19 mouse cellular contexts compared by ENCODE assay signal in the genomic region with DNA sequence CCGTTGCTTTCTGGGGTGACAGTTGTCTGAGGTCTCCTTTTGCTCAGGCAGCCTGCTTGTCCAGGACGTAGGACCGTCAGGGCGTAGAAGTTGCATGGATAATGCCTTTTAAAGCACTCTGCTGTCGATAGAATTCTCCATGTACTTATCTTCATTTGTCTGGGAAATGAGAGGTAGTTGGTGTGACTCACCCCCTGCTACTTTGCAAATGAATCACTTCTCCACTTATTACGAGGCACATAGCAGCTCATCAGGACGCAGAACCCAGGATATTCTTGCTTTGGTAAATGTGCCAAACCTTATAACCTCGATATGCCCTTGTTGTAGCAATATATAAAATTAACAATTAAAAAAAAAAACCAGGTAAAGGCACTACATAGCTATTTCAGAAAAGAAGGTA.
A peak's percentile ranks its signal among the peaks of the same experiment; 100 is the strongest.
DNase-seq lines count a peak whose midpoint lies in the region; ATAC-seq and TF ChIP-seq lines count a peak whose summit lies in the region.
"Had no signal": no experiment of that assay in that cellular context is flagged by ENCODE, and none has a peak within 500 bp of the region (broad histone marks: within the 10 kb centered on the region; RNA-seq: fewer than 3 reads in every experiment).

No protein-coding gene starts in this region.

- POLR2A ChIA-PET in Patski (lab: Charles Lee), result no interaction called here

- no peaks in the 10 kb centered on the region for H3K27me3 ChIP-seq in Patski
- H3K27me3 ChIP-seq in forebrain, embryonic 12.5 days, result no peaks in the 10 kb centered on the region
- H3K27me3 ChIP-seq in intestine, embryonic 16.5 days (replicated peaks; ENCODE audit: control insufficient read depth, insufficient read depth, low read length), result no peaks in the 10 kb centered on the region
- no peaks in the 10 kb centered on the region for H3K27me3 ChIP-seq in forebrain, embryonic 10.5 days (ENCODE audit: poor library complexity, severe bottlenecking)
- H3K27me3 ChIP-seq: embryonic facial prominence, embryonic 12.5 days; forebrain, embryonic 15.5 days; heart, embryonic 13.5 days; hindbrain, embryonic 15.5 days had no signal

- H3K4me3 ChIP-seq in embryonic fibroblast, embryonic 13.5 days (ENCODE audit: insufficient read depth, low read length), result no peak overlapping the region
- no peak overlapping the region for H3K4me3 ChIP-seq in forebrain, embryonic 12.5 days (replicated peaks)
- no peak overlapping the region for H3K4me3 ChIP-seq in intestine, embryonic 16.5 days (ENCODE audit: low read length)
- H3K4me3 ChIP-seq in forebrain, embryonic 10.5 days, result no peak overlapping the region
- H3K4me3 ChIP-seq: embryonic facial prominence, embryonic 12.5 days; forebrain, embryonic 15.5 days; heart, embryonic 13.5 days; hindbrain, embryonic 15.5 days had no signal

- CTCF ChIA-PET in Patski (lab: Charles Lee), result interaction anchor here (1.6 to 1.8 kb wide), 3 partner anchors 8 to 444 kb away, joined by 3 to 6 read pairs (median 5); no protein-coding TSS in a partner anchor

- H3K36me3 ChIP-seq in forebrain, embryonic 12.5 days (replicated peaks), result no peaks in the 10 kb centered on the region
- no peaks in the 10 kb centered on the region for H3K36me3 ChIP-seq in intestine, embryonic 16.5 days (ENCODE audit: control insufficient read depth, insufficient read depth, low read length)
- no peaks in the 10 kb centered on the region for H3K36me3 ChIP-seq in forebrain, embryonic 10.5 days (replicated peaks)
- H3K36me3 ChIP-seq: embryonic facial prominence, embryonic 12.5 days; forebrain, embryonic 15.5 days; G1E; heart, embryonic 13.5 days; hindbrain, embryonic 15.5 days had no signal

- H3K9me3 ChIP-seq in forebrain, embryonic 12.5 days, result no peaks in the 10 kb centered on the region
- no peaks in the 10 kb centered on the region for H3K9me3 ChIP-seq in intestine, embryonic 16.5 days (ENCODE audit: control insufficient read depth, low read length)
- no peaks in the 10 kb centered on the region for H3K9me3 ChIP-seq in forebrain, embryonic 10.5 days
- H3K9me3 ChIP-seq: embryonic facial prominence, embryonic 12.5 days; forebrain, embryonic 15.5 days; G1E; heart, embryonic 13.5 days; hindbrain, embryonic 15.5 days had no signal

- no peak overlapping the region for H3K4me2 ChIP-seq in forebrain, embryonic 12.5 days
- no peak overlapping the region for H3K4me2 ChIP-seq in intestine, embryonic 16.5 days (ENCODE audit: low read depth, low read length)
- H3K4me2 ChIP-seq: embryonic facial prominence, embryonic 12.5 days; forebrain, embryonic 15.5 days; heart, embryonic 13.5 days; hindbrain, embryonic 15.5 days had no signal

- peaks cover 3% of the 10 kb centered on the region for H3K4me1 ChIP-seq in embryonic fibroblast, embryonic 13.5 days (ENCODE audit: control insufficient read depth, insufficient read depth, low read length)
- no peaks in the 10 kb centered on the region for H3K4me1 ChIP-seq in forebrain, embryonic 12.5 days
- no peaks in the 10 kb centered on the region for H3K4me1 ChIP-seq in intestine, embryonic 16.5 days (ENCODE audit: control insufficient read depth, insufficient read depth, low read length)
- H3K4me1 ChIP-seq in forebrain, embryonic 10.5 days, result no peaks in the 10 kb centered on the region
- H3K4me1 ChIP-seq: embryonic facial prominence, embryonic 12.5 days; forebrain, embryonic 15.5 days; heart, embryonic 13.5 days; hindbrain, embryonic 15.5 days had no signal

- TF ChIP-seq POLR2A in embryonic fibroblast, embryonic 13.5 days (IDR thresholded peaks at IDR 0.05; ENCODE audit: low read depth, low read length), result no peak

- peak overlapping the region; percentile 61 for H3K27ac ChIP-seq in embryonic fibroblast, embryonic 13.5 days (ENCODE audit: insufficient read depth, low read length)
- no peak overlapping the region for H3K27ac ChIP-seq in forebrain, embryonic 12.5 days
- H3K27ac ChIP-seq in intestine, embryonic 16.5 days (ENCODE audit: low read length), result no peak overlapping the region
- no peak overlapping the region for H3K27ac ChIP-seq in forebrain, embryonic 10.5 days
- H3K27ac ChIP-seq: embryonic facial prominence, embryonic 12.5 days; forebrain, embryonic 15.5 days; heart, embryonic 13.5 days; hindbrain, embryonic 15.5 days had no signal

- peak; percentile 26 for DNase-seq in right cerebral cortex, adult 18-20 months
- DNase-seq in right cerebral cortex, postnatal 10 days (ENCODE audit: low spot score in 2 of 2), result no peak
- no peak for DNase-seq in Patski (ENCODE audit: low read depth, low spot score)
- DNase-seq in forebrain, embryonic 10.5 days (ENCODE audit: extremely low spot score, low spot score), result no peak
- DNase-seq: adrenal gland, postnatal 10 days; cerebellum, adult 11-12 months; cerebellum, adult 9-10 months; cerebellum, postnatal 25 days; gastrocnemius, postnatal 14 days; heart, postnatal 36 days had no signal

- TF ChIP-seq CTCF in Patski (IDR thresholded peaks at IDR 0.05), result no peak
- no peak for TF ChIP-seq CTCF in embryonic fibroblast, embryonic 13.5 days (IDR thresholded peaks at IDR 0.05; ENCODE audit: borderline replicate concordance, insufficient read depth, low read length)

- H3K9ac ChIP-seq in forebrain, embryonic 12.5 days, result no peak overlapping the region
- H3K9ac ChIP-seq in intestine, embryonic 16.5 days (ENCODE audit: low read depth, low read length), result no peak overlapping the region
- H3K9ac ChIP-seq: embryonic facial prominence, embryonic 12.5 days; forebrain, embryonic 15.5 days; heart, embryonic 13.5 days; hindbrain, embryonic 15.5 days had no signal

- peak; percentile 90 for ATAC-seq in Patski
- ATAC-seq in forebrain, embryonic 12.5 days (ENCODE audit: low FRiP score), result no peak
- ATAC-seq in intestine, embryonic 16.5 days, result no peak
- ATAC-seq: forebrain, embryonic 15.5 days; intestine, postnatal 0 days had no signal

- 77% methylated on average over 8 of the region's 8 CpGs for WGBS in forebrain, embryonic 12.5 days
- 78% methylated on average over 8 of the region's 8 CpGs for WGBS in intestine, embryonic 16.5 days
- 83% methylated on average over 8 of the region's 8 CpGs for WGBS in forebrain, embryonic 10.5 days

- in situ Hi-C loops in Patski (cut with MboI; ENCODE audit: low pct_unique_long_range_greater_than_20kb), result no loop called here
